Mouse (Mus musculus) ZHBTc4 (cell line): ENCODE results near the gene Plin5.

Experiments
- DNase-seq: peaks from one replicate; pipeline ENCODE4 v3.0.0-alpha.2; 2011; ENCODE audit warnings: low read depth, low spot score

Gene Plin5

DNA sequence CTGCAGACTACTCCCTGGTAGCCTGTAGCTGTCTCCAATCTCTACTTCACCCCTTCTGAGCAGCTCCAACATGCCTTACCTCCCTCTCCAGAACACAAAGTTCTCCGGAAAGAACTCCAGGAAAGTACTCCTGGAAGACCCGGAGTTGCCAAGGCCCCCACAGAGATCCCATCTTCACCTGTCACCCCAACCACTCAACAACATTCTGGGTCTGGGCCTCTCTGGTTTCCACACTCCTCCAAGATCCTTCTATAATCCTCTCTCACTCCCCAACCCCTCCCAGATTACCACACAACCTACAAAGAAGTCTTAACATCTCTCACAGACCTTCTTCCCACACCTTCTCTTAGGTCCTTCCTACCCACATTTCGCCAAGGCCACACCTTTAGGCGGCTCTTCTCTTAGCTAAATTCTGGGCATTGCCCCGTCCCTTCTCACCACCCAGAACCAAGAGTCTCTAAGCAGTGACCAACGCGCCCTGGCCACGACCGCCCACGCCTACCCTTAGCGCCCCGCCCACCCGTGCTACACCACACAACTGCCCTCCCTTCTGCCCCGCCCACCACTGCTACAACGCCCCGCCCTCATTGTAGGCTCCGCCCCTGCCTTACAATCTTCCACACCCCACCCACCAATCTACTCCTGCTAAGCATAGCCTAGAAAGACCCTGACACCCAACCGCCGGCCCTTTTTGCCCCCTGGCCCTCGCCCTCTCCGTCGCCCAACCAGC is 43.1 kb downstream of the Plin5 start:
- peak; percentile 97 for DNase-seq

- no peak for DNase-seq
Measured at GRCm38 (mm10) chr17:56072243-56072642, 45.2 kb downstream of the Plin5 start.

DNA sequence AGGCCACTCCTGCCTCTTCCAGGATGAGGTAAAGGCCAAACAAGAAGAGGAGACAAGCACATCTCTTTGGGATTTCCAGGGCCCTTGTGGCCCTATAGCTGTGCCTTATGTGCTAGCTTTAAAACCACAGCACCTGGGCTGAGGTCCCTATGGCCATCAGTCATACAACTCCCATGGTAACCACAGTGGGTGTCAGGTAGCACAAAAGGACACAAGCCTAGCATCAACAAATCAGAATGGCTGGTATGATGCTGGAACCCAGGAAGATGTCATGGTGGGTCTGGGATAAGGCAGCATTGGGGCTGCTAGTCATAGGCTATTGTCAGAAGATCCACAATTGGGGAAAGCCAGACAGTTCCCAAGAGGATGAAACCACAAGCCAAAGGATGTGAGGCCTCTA is 46.3 kb downstream of the Plin5 start:
- no peak for DNase-seq

- peak; percentile 42 for DNase-seq
Measured at GRCm38 (mm10) chr17:56069066-56069465, 48.3 kb downstream of the Plin5 start.

DNA sequence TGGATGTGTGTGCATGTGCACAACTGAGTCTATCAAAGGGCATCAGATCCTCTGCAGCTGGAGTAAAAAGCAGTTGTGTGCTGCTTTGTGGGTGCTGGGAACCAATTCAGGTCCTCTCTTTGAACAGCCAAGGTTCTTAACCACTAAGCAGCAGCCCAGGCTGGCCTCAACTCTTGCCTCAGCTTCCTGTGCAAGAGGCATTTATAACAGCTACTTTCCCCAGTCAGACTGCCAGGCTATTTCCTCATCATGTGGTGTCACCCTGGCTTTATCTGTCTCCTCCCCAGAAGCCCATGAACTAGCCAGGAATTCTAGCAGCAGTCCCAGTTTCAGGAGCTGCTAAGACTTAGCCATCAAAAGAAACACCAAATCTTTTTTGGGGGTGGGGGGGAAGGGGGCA is 50.9 kb downstream of the Plin5 start:
- DNase-seq, result no peak

- DNase-seq, result peak; percentile 38
Measured at GRCm38 (mm10) chr17:56065715-56066114, 51.7 kb downstream of the Plin5 start.

DNA sequence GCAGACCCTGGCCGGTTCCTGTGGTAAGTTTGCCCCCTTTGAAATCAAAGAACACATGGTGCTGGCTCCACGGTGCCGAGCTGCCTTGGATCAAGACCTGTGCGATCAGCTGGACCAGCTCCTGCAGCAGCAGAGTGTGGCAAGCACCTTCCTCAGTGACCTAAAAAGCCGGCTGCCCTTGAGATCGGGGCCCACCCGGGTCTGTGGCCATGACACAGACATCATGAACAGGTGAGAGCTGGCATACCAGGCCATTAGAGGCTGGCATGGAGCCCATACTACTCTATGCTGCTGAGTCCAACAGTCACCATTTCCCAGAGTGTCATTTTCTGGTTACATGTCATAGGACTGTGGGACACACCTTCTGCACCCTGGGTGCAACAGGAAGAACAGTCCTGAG is 55.3 kb downstream of the Plin5 start:
- DNase-seq, result no peak
